Mouse (Mus musculus): ENCODE measurements around the gene Tmem167. TPM values are rescaled to one million over a fixed set of nuclear protein-coding genes. Genes with fewer than 3 reads are reported as not detected.

The Tmem167 gene
- polyA plus RNA-seq, 1 experiment from 2014 or later: 61.3 TPM

Other genes with a start within 250 kb of the Tmem167 start
- gene Xrcc4, start 485 bp downstream of the Tmem167 start, polyA plus RNA-seq (2016; fragmentation: Nextera tagmentation; extraction: Ambion mirVana): 9.3 and 9.7 TPM in 2 replicates